Comparison of ENCODE assay signal across 14 mouse cellular contexts in the genomic region with DNA sequence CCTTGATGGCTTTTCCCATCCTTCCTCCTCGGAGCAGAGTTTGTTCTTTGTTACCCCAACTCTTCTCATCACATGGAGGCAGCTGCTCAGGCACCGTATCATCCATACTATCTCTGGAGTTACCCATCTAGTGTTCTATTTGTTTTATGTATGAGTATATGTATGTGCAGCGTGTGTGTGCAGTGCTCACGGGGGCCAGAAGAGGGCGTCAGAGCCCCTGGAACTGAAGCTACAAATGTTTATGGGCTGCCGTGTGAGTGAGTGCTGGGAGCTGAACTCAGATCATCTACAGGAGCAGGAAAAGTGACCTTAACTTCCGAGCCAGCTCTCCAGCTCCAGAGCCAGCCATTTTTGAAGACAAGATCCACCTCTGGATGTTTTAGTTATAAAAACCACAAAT.
"Had no signal": no experiment of that assay in that cellular context is flagged by ENCODE, and none has a peak within 500 bp of the region (broad histone marks: within the 10 kb centered on the region; RNA-seq: fewer than 3 reads in every experiment).

No protein-coding gene starts in this region.

- H3K36me3 ChIP-seq: limb, embryonic 10.5 days; neural tube, embryonic 12.5 days; stomach, embryonic 15.5 days had no signal

- H3K9me3 ChIP-seq: limb, embryonic 10.5 days; neural tube, embryonic 12.5 days; stomach, embryonic 15.5 days had no signal

- H3K4me2 ChIP-seq: liver, embryonic 13.5 days; stomach, embryonic 15.5 days had no signal

- DNase-seq: kidney, adult 2 months; kidney, postnatal 25 days; liver, embryonic 13.5 days; lung, adult 2 months; lung, postnatal 10 days; midbrain, embryonic 14.5 days; retina, postnatal 1 day; right cerebral cortex, postnatal 4 days; thymus, postnatal 4 days had no signal

- H3K4me3 ChIP-seq: left cerebral cortex, adult 2 months; limb, embryonic 10.5 days; liver, embryonic 13.5 days; neural tube, embryonic 12.5 days; stomach, embryonic 15.5 days had no signal

- H3K27me3 ChIP-seq: neural tube, embryonic 12.5 days; stomach, embryonic 15.5 days had no signal

- H3K9ac ChIP-seq: liver, embryonic 13.5 days; neural tube, embryonic 12.5 days; stomach, embryonic 15.5 days had no signal

- H3K27ac ChIP-seq: left cerebral cortex, adult 2 months; limb, embryonic 10.5 days; liver, embryonic 13.5 days; macrophage; neural tube, embryonic 12.5 days; stomach, embryonic 15.5 days had no signal
